Mouse (Mus musculus) kidney, adult 18-20 months (tissue): ENCODE results near the gene Ankle1.

Source experiments
- DNase-seq: peaks from one replicate; pipeline ENCODE4 v3.0.0; 2021

Ankle1 gene

DNA sequence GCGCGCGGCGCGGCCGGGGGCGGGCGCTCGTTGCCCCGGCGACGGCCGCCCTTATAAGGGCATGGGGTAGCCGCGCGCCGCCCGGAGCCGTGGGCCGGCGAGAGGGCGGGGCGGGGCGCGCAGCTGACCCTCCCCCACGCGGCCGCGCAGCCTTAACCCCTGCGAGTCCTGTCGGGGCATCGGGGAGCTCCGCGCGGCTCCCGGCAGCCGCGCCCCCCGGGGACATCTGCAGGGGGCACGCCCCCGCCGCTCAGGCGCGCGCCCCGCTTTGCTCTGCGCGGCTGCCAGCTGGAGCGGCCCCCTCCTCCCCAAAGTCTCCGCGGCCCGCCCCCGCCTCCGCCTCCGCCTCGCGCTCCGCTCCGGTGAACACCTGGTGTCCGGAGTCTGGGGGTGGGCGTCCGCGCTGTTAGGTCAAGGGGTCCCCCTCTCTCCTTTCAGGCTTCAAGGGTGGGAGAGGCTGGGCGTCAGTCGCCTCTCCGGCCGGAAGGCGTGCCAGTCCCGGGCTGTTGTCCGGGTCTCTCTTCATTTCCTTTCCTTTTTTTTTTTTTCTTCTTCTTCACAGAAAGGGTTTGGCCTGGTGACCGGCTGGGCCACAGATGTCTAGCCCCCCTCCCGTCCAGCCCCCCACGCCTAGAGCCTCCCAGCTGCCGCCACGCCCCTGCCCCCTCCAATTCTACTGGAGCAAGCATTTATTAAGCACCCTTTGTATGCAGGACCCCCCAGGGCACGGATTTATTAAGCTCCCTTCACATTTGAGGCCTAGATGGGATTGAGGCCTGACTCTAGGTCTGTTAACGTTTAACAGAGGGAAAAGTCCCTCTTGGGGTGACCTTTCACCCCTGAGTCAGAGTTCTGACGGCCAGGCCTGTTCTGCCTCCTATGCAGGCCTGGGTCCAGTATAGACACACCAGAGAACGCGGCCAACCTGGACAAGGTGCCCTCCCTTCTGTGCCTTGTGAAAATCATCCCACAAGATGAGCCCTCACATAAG, 23.5 kb upstream of the Ankle1 start:
- DNase-seq = peak; percentile 90

DNA sequence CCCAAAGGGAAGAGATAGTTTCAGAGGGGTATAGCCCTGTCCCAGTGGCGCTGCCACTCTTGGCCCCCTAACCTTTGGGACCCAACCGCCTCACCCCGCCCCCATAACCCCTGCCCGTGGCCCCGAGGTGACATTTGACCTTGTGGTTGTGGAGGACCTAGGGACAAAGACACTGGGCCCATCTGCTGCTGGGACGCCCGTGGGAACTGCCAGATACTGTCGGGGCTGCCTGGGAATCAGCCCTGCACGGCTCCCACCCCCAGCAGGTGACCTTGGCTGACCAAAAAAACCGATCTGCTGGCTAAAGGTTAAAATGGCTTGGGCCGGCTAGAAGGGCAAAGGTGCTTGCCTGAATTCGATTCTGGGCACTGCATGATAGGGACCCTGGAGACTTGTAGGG, 22.4 kb upstream of the Ankle1 start:
- peak; percentile 54 for DNase-seq

DNA sequence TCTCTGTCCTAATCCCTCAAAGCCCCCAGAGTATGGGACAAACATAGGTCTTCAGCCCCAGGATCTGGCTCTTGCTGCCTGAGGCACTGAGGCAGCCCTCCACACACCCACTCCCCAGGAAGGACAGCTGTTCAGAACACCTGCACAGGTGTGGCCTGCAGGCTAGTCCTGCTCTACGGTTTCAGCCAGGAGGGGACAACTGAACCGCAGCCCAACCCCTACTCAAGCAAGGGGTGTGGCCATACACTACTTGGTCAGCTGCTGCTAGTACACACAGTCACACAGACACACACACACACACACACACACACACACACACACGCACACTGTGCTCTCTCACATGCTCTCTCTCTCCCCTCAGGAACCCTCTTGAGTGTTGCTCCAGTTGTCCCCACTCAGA, 21.9 kb upstream of the Ankle1 start:
- DNase-seq = no peak

DNA sequence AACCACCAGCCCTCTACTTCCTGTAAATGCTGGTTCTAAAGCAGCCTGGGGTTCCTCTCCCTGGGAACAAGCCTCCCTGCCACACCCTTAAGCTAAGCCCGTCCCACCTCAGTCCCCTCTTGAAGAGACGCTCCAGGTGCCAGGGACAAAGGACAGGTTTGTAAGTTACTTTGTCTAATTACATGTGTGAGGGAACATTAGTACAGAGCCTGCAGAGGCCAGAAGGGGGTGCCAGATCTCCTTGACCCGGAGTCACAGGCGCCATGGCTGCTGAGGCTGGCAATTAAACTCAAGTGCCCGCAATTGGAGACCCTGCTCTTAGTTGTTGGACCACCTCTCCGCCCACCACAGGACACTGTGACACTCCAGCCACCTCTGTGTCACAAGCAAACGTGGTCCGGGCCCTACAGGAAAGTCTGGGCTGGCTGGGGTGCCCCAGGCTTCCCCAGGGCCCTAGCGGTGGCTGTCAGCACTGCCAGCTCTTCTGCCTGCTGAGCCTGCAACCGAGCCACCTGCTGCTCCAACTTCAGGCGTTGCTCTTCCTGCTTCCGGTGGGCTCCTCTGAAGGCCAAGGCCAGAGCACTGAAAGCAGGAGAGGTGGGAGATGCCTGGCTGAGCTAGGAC, 20.5 kb upstream of the Ankle1 start:
- DNase-seq = no peak

DNA sequence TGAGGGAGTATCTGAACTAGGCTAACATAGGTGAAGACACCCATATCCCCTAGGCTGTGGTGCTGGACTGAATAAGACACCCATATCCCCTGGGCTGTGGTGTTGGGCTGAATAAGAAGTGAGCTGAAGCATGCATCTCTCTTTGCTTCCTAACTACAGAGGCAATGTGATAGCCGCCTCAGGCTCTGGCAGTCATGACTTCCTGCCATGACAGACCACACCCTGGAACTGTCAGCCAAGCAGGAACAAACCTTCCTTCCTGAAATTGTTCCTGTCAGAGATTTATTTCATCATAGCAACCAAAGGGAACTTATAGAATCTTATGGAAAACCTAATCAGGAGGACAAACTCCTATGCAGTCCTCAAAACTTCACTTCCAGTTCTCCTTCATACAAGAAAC, 17.5 kb upstream of the Ankle1 start:
- no peak for DNase-seq

DNA sequence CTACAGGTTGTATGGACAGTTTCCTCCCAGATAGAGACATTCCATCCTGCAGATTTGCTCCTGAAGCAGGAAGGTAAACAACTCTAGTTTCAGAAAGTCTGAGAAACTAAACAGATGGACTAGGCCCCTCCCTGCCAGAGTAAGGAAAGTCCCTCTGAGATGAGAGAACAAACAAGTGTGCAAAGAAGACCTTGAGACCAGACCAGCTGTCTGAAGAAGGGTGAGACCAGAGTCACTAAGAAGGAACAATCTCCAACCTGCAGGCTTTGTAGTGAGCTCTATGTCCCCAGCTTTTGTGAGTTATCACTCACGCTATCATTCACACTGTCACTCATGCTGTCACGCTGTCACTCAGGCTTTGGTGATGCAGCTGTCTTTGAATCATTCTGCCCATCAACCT, 14.1 kb upstream of the Ankle1 start:
- DNase-seq = no peak

DNA sequence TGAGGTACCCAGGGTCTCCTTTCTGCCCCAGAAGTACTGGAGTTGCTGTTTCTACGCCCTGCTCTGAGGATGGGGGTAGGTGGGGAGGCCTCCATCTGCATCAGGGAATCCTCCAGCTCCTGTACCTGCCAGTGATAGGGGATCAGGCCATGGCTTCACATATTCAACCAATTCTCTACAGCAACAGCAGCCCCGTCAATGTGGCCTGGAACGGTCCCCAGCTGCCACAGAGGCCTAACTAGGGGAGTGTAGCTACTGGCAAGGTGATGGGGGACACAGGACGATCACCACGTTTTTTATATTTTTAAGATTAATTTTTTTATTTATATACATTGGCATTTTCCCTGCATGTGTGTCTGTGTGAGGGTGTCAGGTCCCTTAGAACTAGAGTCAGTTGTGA, 13.4 kb upstream of the Ankle1 start:
- no peak for DNase-seq

DNA sequence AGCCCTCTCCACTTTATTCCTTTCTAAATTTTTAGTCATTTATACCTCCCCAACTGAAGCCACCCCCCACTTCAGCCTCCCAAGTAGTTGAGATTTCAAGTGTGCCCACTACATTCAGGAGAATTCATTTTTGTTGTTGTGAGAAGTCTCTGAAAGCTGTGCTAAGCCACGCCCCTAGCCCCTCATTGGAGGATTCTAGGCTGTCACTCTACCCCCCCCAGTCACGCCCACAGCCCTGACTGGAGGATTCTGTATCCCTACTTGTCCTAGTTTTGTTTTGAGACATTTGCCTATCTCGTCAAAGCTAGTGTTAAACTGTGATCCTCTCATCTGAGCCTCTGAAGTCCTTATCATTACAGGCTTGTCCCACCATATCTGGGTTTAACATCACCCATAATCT, 12.9 kb upstream of the Ankle1 start:
- DNase-seq = no peak

DNA sequence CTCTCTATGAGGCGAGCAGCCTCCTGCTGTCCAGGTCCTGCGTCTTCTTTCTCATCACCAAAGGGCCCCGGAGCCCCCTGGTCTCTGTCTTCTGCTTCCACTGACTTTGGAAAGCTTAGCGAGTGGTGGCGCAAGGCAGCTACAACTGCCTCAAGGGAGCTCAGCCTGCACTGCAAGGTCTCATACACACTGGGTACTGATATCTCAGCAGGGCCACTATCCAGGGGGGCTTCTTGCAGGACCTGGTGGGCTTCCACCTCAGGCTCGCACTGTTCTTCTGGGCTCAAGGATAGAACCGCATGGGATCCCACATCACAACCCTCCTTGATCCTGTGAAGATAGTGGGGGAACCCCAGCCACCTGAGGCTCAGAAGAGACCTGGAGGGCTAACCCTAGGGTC, 11.3 kb upstream of the Ankle1 start:
- no peak for DNase-seq

- DNase-seq = no peak
These were observed 10.7 kb upstream of the Ankle1 start for GRCm38 (mm10) chr8:71395071-71395470.

DNA sequence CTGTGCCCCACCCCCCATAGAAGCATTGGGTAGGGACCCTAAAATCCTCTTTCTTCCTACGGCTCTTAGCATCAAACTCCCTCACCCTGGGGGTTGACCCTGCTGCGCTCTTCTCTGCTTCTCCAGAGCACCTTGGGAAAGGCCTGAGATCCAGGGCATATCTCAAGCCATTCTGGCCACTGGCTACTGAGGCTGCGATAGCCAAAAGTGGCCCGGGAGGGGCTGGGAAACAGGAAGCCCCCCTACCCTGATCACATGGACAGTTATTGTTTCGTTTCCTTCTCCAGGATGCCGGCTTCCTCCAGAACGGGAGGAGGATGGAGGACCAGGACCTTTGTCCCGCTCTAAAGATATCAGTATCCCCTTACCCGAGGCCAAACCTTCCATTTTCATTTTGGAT, 10.2 kb upstream of the Ankle1 start, which contains the start of gene Ushbp1:
TSS of gene Ushbp1 (minus strand) at position 174 of the 400 bp plus-strand sequence.
- DNase-seq = peak; percentile 52

DNA sequence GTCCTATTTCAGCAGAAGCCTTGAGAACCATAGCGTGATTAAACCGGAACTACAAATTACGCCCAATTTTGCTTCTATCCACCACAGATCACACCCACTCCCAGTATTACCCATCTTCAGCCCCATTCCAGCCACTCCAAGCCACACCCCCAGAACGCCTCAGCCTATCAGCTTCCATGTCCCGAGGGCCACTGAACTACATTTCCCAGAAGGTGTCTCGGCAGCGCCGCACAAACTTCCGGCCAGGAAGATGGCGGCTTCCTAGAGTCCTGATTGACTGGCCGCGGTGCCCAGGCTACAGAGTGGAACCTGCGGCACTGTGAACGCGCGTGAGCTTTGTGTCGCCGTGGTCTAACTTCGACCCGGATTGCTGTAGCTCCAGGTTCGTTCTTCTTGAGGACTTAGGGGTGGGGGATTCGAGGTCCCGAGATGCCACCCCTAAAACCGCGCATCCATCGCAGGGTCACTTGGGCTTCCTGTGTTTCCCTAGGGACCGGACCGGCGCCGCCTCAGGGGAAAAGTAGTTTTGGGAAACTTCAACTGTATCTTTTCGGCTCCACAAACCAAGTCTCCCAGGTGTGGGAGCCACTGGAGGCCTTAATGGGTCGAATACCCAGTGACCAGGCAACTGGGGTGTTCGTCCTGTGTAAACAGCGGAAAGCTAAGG, 9.0 kb upstream of the Ankle1 start, which contains the start of gene Babam1:
TSS of gene Babam1 (plus strand) at position 223 of the 667 bp plus-strand sequence.
- peak; percentile 93 for DNase-seq

DNA sequence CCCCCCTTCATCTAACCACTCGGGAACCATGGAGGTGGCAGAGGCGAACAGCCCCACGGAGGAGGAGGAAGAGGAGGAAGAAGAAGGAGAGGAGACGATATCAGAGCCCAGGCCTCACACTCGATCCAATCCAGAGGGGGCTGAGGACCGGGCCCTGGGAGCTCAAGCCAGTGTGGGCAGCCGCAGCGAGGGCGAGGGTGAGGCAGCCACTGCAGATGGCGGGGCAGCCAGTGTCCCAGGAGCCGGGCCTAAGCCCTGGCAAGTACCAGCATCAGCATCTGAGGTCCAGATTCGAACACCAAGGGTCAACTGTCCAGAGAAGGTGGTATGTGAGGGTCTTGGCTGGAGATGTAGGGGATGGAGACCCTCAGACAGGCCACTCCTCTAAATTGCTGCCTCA, 8.1 kb upstream of the Ankle1 start:
- no peak for DNase-seq

GRCm38 (mm10) chr8:71400826-71401225, 5.0 kb upstream of the Ankle1 start:
- DNase-seq = no peak

DNA sequence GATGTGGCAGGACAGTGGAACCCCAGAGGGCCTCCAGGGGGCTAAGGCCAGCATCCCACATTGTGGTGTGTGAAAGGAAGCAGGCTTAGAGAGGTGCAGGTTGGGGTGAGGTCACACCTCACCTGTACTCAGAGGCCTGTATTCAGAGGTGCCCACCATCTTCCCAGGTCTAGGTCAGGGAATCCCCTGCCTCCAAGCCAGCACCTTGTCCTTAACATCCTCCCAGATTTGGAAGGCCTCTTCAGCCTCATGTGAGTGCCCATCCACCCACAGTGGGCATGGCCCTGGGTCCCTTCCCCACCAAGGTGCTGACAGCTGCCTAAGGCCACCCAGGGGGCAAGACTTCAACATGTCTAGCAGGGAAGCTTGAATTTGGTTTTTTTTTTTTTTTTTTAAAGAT, 4.4 kb upstream of the Ankle1 start:
- no peak for DNase-seq

DNA sequence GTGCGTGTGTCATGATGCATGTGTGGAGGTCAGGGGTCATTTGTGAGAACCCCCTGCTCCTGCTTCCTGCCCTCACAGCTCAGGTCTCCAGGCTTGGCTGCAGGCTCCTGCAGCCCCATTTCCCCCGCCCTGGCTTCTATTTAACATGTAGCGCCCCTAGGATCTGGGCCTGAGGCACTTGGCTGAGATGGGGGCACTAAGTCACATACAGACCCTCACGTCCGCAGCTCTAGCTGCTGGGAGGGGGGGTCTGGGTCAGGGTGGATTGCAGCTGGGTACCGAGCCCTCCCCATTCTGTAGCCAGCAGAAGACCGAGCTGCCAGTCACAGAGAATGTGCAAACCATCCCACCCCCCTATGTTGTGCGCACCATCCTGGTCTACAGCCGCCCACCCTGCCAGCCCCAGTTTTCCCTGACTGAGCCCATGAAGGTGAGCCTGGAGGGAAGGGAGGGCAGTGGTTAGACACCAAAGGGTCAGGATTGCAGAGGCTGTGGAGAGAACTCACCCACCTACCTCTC, 3.3 kb upstream of the Ankle1 start:
- DNase-seq = no peak

DNA sequence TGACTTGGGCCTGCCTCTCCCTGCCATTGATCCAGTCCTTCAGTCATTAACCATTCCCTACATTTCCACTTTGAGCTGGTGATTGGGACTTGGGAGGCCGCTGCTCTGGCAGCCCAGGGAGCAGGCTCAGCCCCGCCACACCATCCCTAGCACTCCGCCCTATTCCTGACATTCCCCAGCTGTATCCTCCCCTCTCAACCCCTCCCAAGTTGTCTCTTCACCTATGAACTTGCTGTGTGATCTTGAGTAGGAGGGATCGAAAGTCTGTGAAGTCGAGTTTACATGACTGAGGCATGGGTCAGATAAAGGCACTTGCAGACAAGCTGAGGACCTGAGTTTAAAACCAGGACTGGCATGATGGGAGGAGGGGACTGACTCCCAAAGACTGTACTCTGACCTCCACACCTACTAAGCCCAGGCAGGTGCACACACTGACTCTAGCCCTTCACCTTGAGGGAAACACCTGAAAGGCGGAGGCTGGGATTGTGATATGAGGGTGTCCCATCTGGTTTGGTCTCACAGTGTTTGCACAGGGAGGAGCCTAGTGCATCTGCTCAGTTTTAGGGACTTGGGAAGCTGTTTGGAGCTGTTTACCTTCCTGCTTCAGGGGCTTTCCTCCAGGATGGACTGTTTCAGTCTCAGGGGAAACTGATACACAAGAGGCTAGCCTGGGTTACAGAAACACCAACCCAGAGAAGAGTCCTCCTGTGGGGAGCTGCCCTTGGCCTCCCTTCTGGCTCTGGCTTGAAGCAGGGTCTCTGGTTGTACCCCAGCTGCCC, 2.5 kb upstream of the Ankle1 start:
- no peak for DNase-seq

DNA sequence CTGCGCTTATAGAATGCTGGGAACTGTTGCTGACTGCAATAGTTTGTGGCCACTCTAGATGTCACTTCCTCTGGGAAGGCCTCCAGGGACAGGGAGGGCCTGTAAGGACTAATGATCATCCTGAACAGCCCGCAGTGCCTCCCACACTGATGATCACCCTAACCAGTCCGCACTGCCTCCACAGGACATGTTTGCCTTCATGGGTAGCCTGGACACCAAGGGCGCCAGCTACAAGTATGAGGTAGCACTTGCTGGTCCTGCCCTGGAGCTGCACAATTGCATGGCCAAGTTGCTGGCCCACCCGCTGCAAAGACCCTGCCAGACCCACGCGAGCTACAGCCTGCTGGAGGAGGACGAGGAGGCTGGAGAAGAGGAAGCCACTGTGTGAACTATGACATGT, 1.8 kb upstream of the Ankle1 start:
- no peak for DNase-seq

DNA sequence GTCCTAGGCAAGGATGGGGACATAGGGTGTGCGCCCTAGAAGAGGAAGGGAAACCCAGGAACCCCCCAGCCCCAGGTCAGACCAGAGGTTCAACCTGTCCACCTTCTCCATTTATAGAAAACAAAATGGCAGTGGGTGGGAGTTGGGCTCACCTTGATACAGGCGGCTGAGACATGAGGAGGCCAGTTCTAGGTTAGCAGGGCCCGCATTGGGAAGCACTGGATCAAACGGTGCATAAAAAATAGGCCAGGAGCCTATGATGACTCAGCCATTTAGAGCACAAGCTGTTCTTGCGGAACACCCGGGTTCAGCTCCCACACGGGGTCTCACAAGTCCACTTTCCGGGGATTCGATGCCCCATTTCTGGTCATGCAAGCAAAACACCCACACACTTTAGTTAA, 859 bp upstream of the Ankle1 start:
- peak; percentile 51 for DNase-seq

GRCm38 (mm10) chr8:71406099-71407015, 547 bp downstream of the Ankle1 start:
- peak; percentile 78 for DNase-seq

DNA sequence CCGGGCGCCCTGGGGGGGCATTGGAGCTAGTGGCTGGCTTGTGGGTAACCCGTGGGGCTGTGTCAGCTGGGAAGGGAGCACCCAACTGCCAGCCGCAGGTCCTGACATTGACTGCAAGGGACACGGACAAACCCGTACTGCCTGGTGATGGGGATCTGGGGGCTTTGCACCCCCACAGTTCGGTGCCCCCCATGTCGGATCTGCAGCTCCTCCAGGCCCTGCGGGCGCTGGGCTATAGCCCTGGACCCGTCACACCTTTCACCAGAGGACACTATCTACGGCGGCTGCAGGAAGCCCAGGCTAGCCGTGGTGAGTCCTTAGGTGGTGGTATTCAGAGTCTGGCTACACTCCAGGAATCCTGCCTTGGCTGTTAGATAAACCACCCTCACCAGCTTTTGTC, 1.6 kb downstream of the Ankle1 start:
- DNase-seq = no peak
